Mouse (Mus musculus): ENCODE results near the gene Nceh1. TPM values are rescaled to one million over a fixed set of nuclear protein-coding genes. Genes with fewer than 3 reads are reported as not detected.

Gene Nceh1
- polyA plus RNA-seq, 1 experiment from 2014 or later, result 6.9 TPM

GRCm38 (mm10) chr3:27196529-27196928 lies 13.8 kb downstream of the Nceh1 start:
- no peaks in the 10 kb centered on the region for H3K27me3 ChIP-seq (ENCODE audit: insufficient read depth, poor library complexity, severe bottlenecking)

GRCm38 (mm10) chr3:27197816-27198215 lies 15.1 kb downstream of the Nceh1 start:
- H3K9me3 ChIP-seq, result no peaks in the 10 kb centered on the region
- H3K27me3 ChIP-seq (ENCODE audit: insufficient read depth, poor library complexity, severe bottlenecking), result no peaks in the 10 kb centered on the region
- no peaks in the 10 kb centered on the region for H3K36me3 ChIP-seq
- 78% methylated on average over 5 of the region's 5 CpGs for WGBS
- H3K4me3 ChIP-seq, result no peak overlapping the region
- DNase-seq (ENCODE audit: low spot score), result no peak
- no peak overlapping the region for H3K27ac ChIP-seq
- peaks cover 33% of the 10 kb centered on the region for H3K4me1 ChIP-seq

More at GRCm38 (mm10) chr3:27196529-27196928, 13.8 kb downstream of the Nceh1 start:
- no peak for DNase-seq (ENCODE audit: low spot score)
- no peaks in the 10 kb centered on the region for H3K36me3 ChIP-seq
- 81% methylated on average over 1 of the region's 1 CpGs for WGBS
- H3K9me3 ChIP-seq, result no peaks in the 10 kb centered on the region
- no peak overlapping the region for H3K27ac ChIP-seq
- no peak overlapping the region for H3K4me3 ChIP-seq
- peaks cover 42% of the 10 kb centered on the region for H3K4me1 ChIP-seq

GRCm38 (mm10) chr3:27199120-27199519 lies 16.4 kb downstream of the Nceh1 start:
- Histone ChIP-seq H3K9me3 (no peaks in the 10 kb centered on the region), H3K36me3 (no peaks in the 10 kb centered on the region), H3K27ac (no peak overlapping the region), H3K4me3 (no peak overlapping the region), H3K4me1 (peaks cover 22% of the 10 kb centered on the region), H3K27me3 (ENCODE audit: insufficient read depth, poor library complexity, severe bottlenecking) (no peaks in the 10 kb centered on the region)
- DNase-seq (ENCODE audit: low spot score), result no peak
- WGBS, result 85% methylated on average over 7 of the region's 7 CpGs

GRCm38 (mm10) chr3:27201728-27202411 lies 19.1 kb downstream of the Nceh1 start:
- Histone ChIP-seq H3K4me3 (no peak overlapping the region), H3K4me1 (peaks cover 33% of the 10 kb centered on the region), H3K36me3 (no peaks in the 10 kb centered on the region), H3K27me3 (ENCODE audit: insufficient read depth, poor library complexity, severe bottlenecking) (no peaks in the 10 kb centered on the region), H3K27ac (no peak overlapping the region), H3K9me3 (no peaks in the 10 kb centered on the region)
- DNase-seq (ENCODE audit: low spot score), result no peak
- WGBS, result 75% methylated on average over 5 of the region's 5 CpGs

- H3K4me3 ChIP-seq, result no peak overlapping the region
- peaks cover 33% of the 10 kb centered on the region for H3K4me1 ChIP-seq
- no peaks in the 10 kb centered on the region for H3K27me3 ChIP-seq (ENCODE audit: insufficient read depth, poor library complexity, severe bottlenecking)
- 42% methylated on average over 5 of the region's 5 CpGs for WGBS
- H3K9me3 ChIP-seq, result no peaks in the 10 kb centered on the region
- H3K36me3 ChIP-seq, result peaks cover 6% of the 10 kb centered on the region; the same call in 1 of the 2 replicates
- H3K27ac ChIP-seq, result peak overlapping the region; percentile 30
- DNase-seq (ENCODE audit: low spot score), result no peak
These were observed 22.3 kb downstream of the Nceh1 start for GRCm38 (mm10) chr3:27205068-27205467.

GRCm38 (mm10) chr3:27205514-27206220 lies 22.9 kb downstream of the Nceh1 start:
- Histone ChIP-seq H3K9me3 (no peaks in the 10 kb centered on the region), H3K4me1 (peaks cover 33% of the 10 kb centered on the region), H3K27ac (peak overlapping the region; percentile 30), H3K27me3 (ENCODE audit: insufficient read depth, poor library complexity, severe bottlenecking) (no peaks in the 10 kb centered on the region), H3K36me3 (peaks cover 6% of the 10 kb centered on the region; the same call in 1 of the 2 replicates), H3K4me3 (no peak overlapping the region)
- 74% methylated on average over 9 of the region's 9 CpGs for WGBS
- DNase-seq (ENCODE audit: low spot score), result no peak

- Histone ChIP-seq H3K4me3 (no peak overlapping the region), H3K27me3 (ENCODE audit: insufficient read depth, poor library complexity, severe bottlenecking) (no peaks in the 10 kb centered on the region), H3K36me3 (peaks cover 6% of the 10 kb centered on the region; the same call in 1 of the 2 replicates), H3K27ac (peak overlapping the region; percentile 36; the same call in 1 of the 2 replicates), H3K9me3 (no peaks in the 10 kb centered on the region), H3K4me1 (peaks cover 28% of the 10 kb centered on the region)
- DNase-seq (ENCODE audit: low spot score), result no peak
- 56% methylated on average over 4 of the region's 4 CpGs for WGBS
These were observed 23.4 kb downstream of the Nceh1 start for GRCm38 (mm10) chr3:27206221-27206560.

GRCm38 (mm10) chr3:27206577-27206976 lies 23.8 kb downstream of the Nceh1 start:
- WGBS, result 75% methylated on average over 8 of the region's 8 CpGs
- H3K27me3 ChIP-seq (ENCODE audit: insufficient read depth, poor library complexity, severe bottlenecking), result no peaks in the 10 kb centered on the region
- H3K27ac ChIP-seq, result peak overlapping the region; percentile 36; the same call in 1 of the 2 replicates
- H3K36me3 ChIP-seq, result peaks cover 6% of the 10 kb centered on the region; the same call in 1 of the 2 replicates
- H3K4me3 ChIP-seq, result no peak overlapping the region
- DNase-seq (ENCODE audit: low spot score), result no peak
- H3K4me1 ChIP-seq, result peaks cover 24% of the 10 kb centered on the region
- H3K9me3 ChIP-seq, result no peaks in the 10 kb centered on the region

GRCm38 (mm10) chr3:27209707-27210106 lies 26.9 kb downstream of the Nceh1 start:
- WGBS, result 85% methylated on average over 9 of the region's 9 CpGs

GRCm38 (mm10) chr3:27210271-27210670 lies 27.5 kb downstream of the Nceh1 start:
- peaks cover 7% of the 10 kb centered on the region; the same call in 1 of the 2 replicates for H3K36me3 ChIP-seq
- H3K27ac ChIP-seq, result no peak overlapping the region
- no peaks in the 10 kb centered on the region for H3K9me3 ChIP-seq
- peaks cover 12% of the 10 kb centered on the region for H3K4me1 ChIP-seq
- H3K27me3 ChIP-seq (ENCODE audit: insufficient read depth, poor library complexity, severe bottlenecking), result no peaks in the 10 kb centered on the region
- WGBS, result 71% methylated on average over 7 of the region's 7 CpGs
- DNase-seq (ENCODE audit: low spot score), result no peak
- no peak overlapping the region for H3K4me3 ChIP-seq

More at GRCm38 (mm10) chr3:27209707-27210106, 26.9 kb downstream of the Nceh1 start:
- no peak overlapping the region for H3K27ac ChIP-seq
- no peaks in the 10 kb centered on the region for H3K27me3 ChIP-seq (ENCODE audit: insufficient read depth, poor library complexity, severe bottlenecking)
- no peak for DNase-seq (ENCODE audit: low spot score)
- H3K4me3 ChIP-seq, result no peak overlapping the region
- no peaks in the 10 kb centered on the region for H3K9me3 ChIP-seq
- H3K36me3 ChIP-seq, result peaks cover 6% of the 10 kb centered on the region; the same call in 1 of the 2 replicates
- H3K4me1 ChIP-seq, result peaks cover 18% of the 10 kb centered on the region

GRCm38 (mm10) chr3:27214016-27214816 lies 31.5 kb downstream of the Nceh1 start:
- 84% methylated on average over 8 of the region's 8 CpGs for WGBS
- DNase-seq (ENCODE audit: low spot score), result no peak
- Histone ChIP-seq H3K9me3 (no peaks in the 10 kb centered on the region), H3K27me3 (ENCODE audit: insufficient read depth, poor library complexity, severe bottlenecking) (no peaks in the 10 kb centered on the region), H3K4me1 (no peaks in the 10 kb centered on the region), H3K27ac (no peak overlapping the region), H3K36me3 (peaks cover 6% of the 10 kb centered on the region; the same call in 1 of the 2 replicates), H3K4me3 (no peak overlapping the region)

- H3K4me1 ChIP-seq, result no peaks in the 10 kb centered on the region
- H3K36me3 ChIP-seq, result 0 out of 2 replicates have a peak, but pooled peaks cover 2% of the 10 kb centered on the region
- H3K27ac ChIP-seq, result no peak overlapping the region
- no peaks in the 10 kb centered on the region for H3K27me3 ChIP-seq (ENCODE audit: insufficient read depth, poor library complexity, severe bottlenecking)
- DNase-seq (ENCODE audit: low spot score), result no peak
- WGBS, result 76% methylated on average over 7 of the region's 7 CpGs
- H3K4me3 ChIP-seq, result no peak overlapping the region
- no peaks in the 10 kb centered on the region for H3K9me3 ChIP-seq
These were observed 34.6 kb downstream of the Nceh1 start for GRCm38 (mm10) chr3:27217331-27217730.
